Mouse (Mus musculus): ENCODE results near the gene Cwc22. TPM values are rescaled to one million over a fixed set of nuclear protein-coding genes. Genes with fewer than 3 reads are reported as not detected.
A peak's percentile ranks its signal among the peaks of the same experiment; 100 is the strongest.

Cwc22 gene
- total RNA-seq, 2 experiments from 2014 or later, result 26.0 to 26.2 TPM

- DNase-seq (ENCODE audit: low spot score in 2 of 2), result no peak
Measured at GRCm38 (mm10) chr2:77877156-77877855, 68.9 kb downstream of the Cwc22 start.

GRCm38 (mm10) chr2:77876331-77876730, 69.8 kb downstream of the Cwc22 start:
- no peak for DNase-seq (ENCODE audit: low spot score in 2 of 2)

GRCm38 (mm10) chr2:77875516-77875915, 70.7 kb downstream of the Cwc22 start:
- DNase-seq (ENCODE audit: low spot score in 2 of 2), result no peak

- no peak for DNase-seq (ENCODE audit: low spot score in 2 of 2)
Measured at GRCm38 (mm10) chr2:77874678-77875077, 71.5 kb downstream of the Cwc22 start.

GRCm38 (mm10) chr2:77873806-77874205, 72.4 kb downstream of the Cwc22 start:
- no peak for DNase-seq (ENCODE audit: low spot score in 2 of 2)

- DNase-seq (ENCODE audit: low spot score in 2 of 2), result no peak
Measured at GRCm38 (mm10) chr2:77872676-77873075, 73.5 kb downstream of the Cwc22 start.

- no peak for DNase-seq (ENCODE audit: low spot score in 2 of 2)
Measured at GRCm38 (mm10) chr2:77871146-77871545, 75.0 kb downstream of the Cwc22 start.

- no peak for DNase-seq (ENCODE audit: low spot score in 2 of 2)
Measured at GRCm38 (mm10) chr2:77869729-77870280, 76.4 kb downstream of the Cwc22 start.

GRCm38 (mm10) chr2:77863934-77864333, 82.2 kb downstream of the Cwc22 start:
- peak; percentile 16 to 54 for DNase-seq (ENCODE audit: low spot score in 2 of 2)

- DNase-seq (ENCODE audit: low spot score in 2 of 2), result peak in 1 of 2 experiments; percentile 78
Measured at GRCm38 (mm10) chr2:77863522-77863921, 82.7 kb downstream of the Cwc22 start.

- peak; percentile 37 to 72 for DNase-seq (ENCODE audit: low spot score in 2 of 2)
Measured at GRCm38 (mm10) chr2:77841464-77841863, 104.7 kb downstream of the Cwc22 start.

GRCm38 (mm10) chr2:77839587-77839986, 106.6 kb downstream of the Cwc22 start:
- no peak for DNase-seq (ENCODE audit: low spot score in 2 of 2)

GRCm38 (mm10) chr2:77838688-77839087, 107.5 kb downstream of the Cwc22 start:
- no peak for DNase-seq (ENCODE audit: low spot score in 2 of 2)

GRCm38 (mm10) chr2:77835781-77836180, 110.4 kb downstream of the Cwc22 start:
- DNase-seq (ENCODE audit: low spot score in 2 of 2), result no peak

Other genes with a start within 250 kb of the Cwc22 start
- 10 to 100 TPM; 47.4 to 47.5 TPM for gene Zfp385b, start 126.7 kb downstream of the Cwc22 start, total RNA-seq (2021)

Data from layer of hippocampus, adult 18-20 months (tissue).